In the genomic region with DNA sequence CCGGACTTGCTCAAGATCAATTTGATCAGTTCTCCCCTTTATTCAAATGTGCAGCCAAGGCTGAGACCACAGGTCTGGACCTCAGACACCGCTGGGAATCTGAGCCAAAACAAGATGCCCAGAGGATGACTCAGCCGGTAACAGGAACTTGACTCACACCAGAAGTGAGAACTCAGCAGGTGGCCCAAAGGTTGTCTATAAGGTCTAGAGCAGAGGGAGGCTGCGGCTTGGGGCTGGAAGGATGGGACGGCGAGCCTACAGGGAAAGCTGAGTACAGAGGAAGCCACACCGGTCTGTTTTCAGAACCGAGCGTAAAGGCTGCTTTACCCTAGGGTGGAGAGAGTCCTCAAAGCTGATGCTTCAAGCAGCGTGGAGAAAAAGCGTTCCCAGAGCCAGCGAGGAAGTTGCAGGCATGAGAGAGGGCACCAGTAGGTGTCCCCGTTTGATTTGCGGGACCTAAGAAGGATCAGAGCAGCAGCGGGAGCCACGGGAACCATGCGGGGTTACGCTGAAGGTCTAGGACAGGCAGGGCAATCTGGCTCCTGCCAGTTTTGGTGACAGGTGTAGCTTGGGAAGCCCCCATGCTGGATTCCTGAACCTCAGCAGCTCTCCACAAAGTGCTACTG, we compare ENCODE assay signal across 8 mouse cellular contexts. TPM values are rescaled to one million over a fixed set of nuclear protein-coding genes. Genes with fewer than 3 reads are reported as not detected.
DNase-seq lines count a peak whose midpoint lies in the region; ATAC-seq and TF ChIP-seq lines count a peak whose summit lies in the region.

No protein-coding gene starts in this region.

- WGBS in embryonic facial prominence, embryonic 12.5 days, result 26% methylated on average over 18 of the region's 18 CpGs
- WGBS in liver, embryonic 15.5 days (ENCODE audit: insufficient replicate concordance), result 8% methylated on average over 18 of the region's 18 CpGs

- H3K4me1 ChIP-seq in embryonic facial prominence, embryonic 12.5 days, result peaks cover 29% of the 10 kb centered on the region
- H3K4me1 ChIP-seq in liver, embryonic 15.5 days (replicated peaks), result no peaks in the 10 kb centered on the region

- 0 out of 2 replicates have a peak overlapping the region, but pooled peaks have one; percentile 7 for H3K9ac ChIP-seq in embryonic facial prominence, embryonic 12.5 days
- no peak overlapping the region for H3K9ac ChIP-seq in liver, embryonic 15.5 days

- TF ChIP-seq CTCF in layer of hippocampus, adult 2 months (conservative IDR thresholded peaks at IDR 0.05), result peak; percentile 51

- no peak overlapping the region for H3K27ac ChIP-seq in layer of hippocampus, adult 2 months
- no peak overlapping the region for H3K27ac ChIP-seq in embryonic facial prominence, embryonic 12.5 days
- H3K27ac ChIP-seq in liver, embryonic 15.5 days (replicated peaks), result no peak overlapping the region

- no peaks in the 10 kb centered on the region for H3K36me3 ChIP-seq in embryonic facial prominence, embryonic 12.5 days
- no peaks in the 10 kb centered on the region for H3K36me3 ChIP-seq in liver, embryonic 15.5 days (replicated peaks)

- H3K27me3 ChIP-seq in embryonic facial prominence, embryonic 12.5 days, result no peaks in the 10 kb centered on the region
- H3K27me3 ChIP-seq in liver, embryonic 15.5 days, result peaks cover 23% of the 10 kb centered on the region

- ATAC-seq in embryonic facial prominence, embryonic 12.5 days (ENCODE audit: insufficient number of reproducible peaks, insufficient read depth, low FRiP score, low TSS enrichment), result no peak
- ATAC-seq in liver, embryonic 15.5 days (ENCODE audit: insufficient read depth), result no peak
- ATAC-seq in inflammation-experienced regulatory T-cells, adult 6 months, result no peak

- no peak overlapping the region for H3K4me3 ChIP-seq in layer of hippocampus, adult 2 months
- H3K4me3 ChIP-seq in embryonic facial prominence, embryonic 12.5 days, result no peak overlapping the region
- H3K4me3 ChIP-seq in liver, embryonic 15.5 days (replicated peaks), result no peak overlapping the region

- 0 out of 2 replicates have a peak overlapping the region, but pooled peaks have one; percentile 11 for H3K4me2 ChIP-seq in embryonic facial prominence, embryonic 12.5 days (replicated peaks)
- H3K4me2 ChIP-seq in liver, embryonic 15.5 days, result 0 out of 2 replicates have a peak overlapping the region, but pooled peaks have one; percentile 7

- H3K9me3 ChIP-seq in embryonic facial prominence, embryonic 12.5 days, result no peaks in the 10 kb centered on the region; the same call in 1 of the 2 replicates
- no peaks in the 10 kb centered on the region for H3K9me3 ChIP-seq in liver, embryonic 15.5 days (replicated peaks)

- DNase-seq in layer of hippocampus, adult 2 months (ENCODE audit: low spot score in 2 of 2), result no peak
- no peak for DNase-seq in layer of hippocampus, adult 18-20 months (ENCODE audit: low spot score in 2 of 2)
- peak; percentile 60 for DNase-seq in adrenal gland, adult 2 months
- no peak for DNase-seq in B cell, adult 2 months
- DNase-seq in lung, postnatal 36 days, result no peak

RNA-seq across cellular contexts. Expression of a gene that starts 32.2 kb away (rescaled TPM):
- 1 to 10 TPM; 2.5 to 4.9 TPM for total RNA-seq in layer of hippocampus, adult 2 months (2021)
- 1 to 10 TPM; 3.6 to 3.8 TPM for total RNA-seq in layer of hippocampus, adult 18-20 months (2021)
- total RNA-seq in adrenal gland, adult 2 months (2021), result 1 to 10 TPM; 4.6 TPM
- 1.8 and 2.9 TPM in 2 replicates for polyA plus RNA-seq in adrenal gland, adult 2 months (2012; rRNA removed)
- polyA plus RNA-seq in embryonic facial prominence, embryonic 12.5 days (2016; fragmentation: Nextera tagmentation; extraction: Ambion mirVana), result 0.41 and 0.67 TPM in 2 replicates
- polyA plus RNA-seq in liver, embryonic 15.5 days (2015; fragmentation: Nextera tagmentation; extraction: Ambion mirVana), result 0.14 and 0.21 TPM in 2 replicates
- polyA plus RNA-seq in inflammation-experienced regulatory T-cells, adult 6 months (2017; shearing (Covaris generic)), result under 1 TPM in 1 of 3 experiments, not detected in 2; 0.20 TPM
